Mouse (Mus musculus) ES-E14 (cell line): ENCODE measurements at regions not wholly inside any gene's neighbourhood (a gene's known extent, or its start where the extent isn't known, plus 50 kb on each side); places are given as distances from the start of the nearest gene placed in this dataset.

Experiments
- CHD2 ChIP-seq: IDR thresholded peaks from 2 replicates; pipeline ENCODE4 v1.6.1; 2014; ENCODE audit warnings: mild to moderate bottlenecking, low read depth, low read length, inconsistent platforms
- HCFC1 ChIP-seq: IDR thresholded peaks from 2 replicates; pipeline ENCODE4 v1.6.1; 2012; ENCODE audit warnings: low read length, inconsistent platforms, borderline replicate concordance; ENCODE audit not compliant: insufficient read depth
- MAFK ChIP-seq: IDR thresholded peaks from 2 replicates; pipeline ENCODE4 v1.6.1; 2014; ENCODE audit warnings: mild to moderate bottlenecking, low read depth, low read length, inconsistent platforms; ENCODE audit not compliant: insufficient read depth
- ZC3H11A ChIP-seq: IDR thresholded peaks from 2 replicates; pipeline ENCODE4 v1.6.1; 2012; ENCODE audit warnings: low read depth, mild to moderate bottlenecking, inconsistent platforms, low read length, borderline replicate concordance

- TF ChIP-seq ZC3H11A (no peak), HCFC1 (no peak), MAFK (no peak), CHD2 (no peak)
Measured at GRCm38 (mm10) chr2:161302796-161303195, 193.9 kb upstream of the Chd6 start.
